Mouse (Mus musculus): ENCODE data around the gene Ezr.
A peak's percentile ranks its signal among the peaks of the same experiment; 100 is the strongest.

Ezr gene

GRCm38 (mm10) chr17:6769602-6770001 is 13.0 kb downstream of the Ezr start:
- DNase-seq (ENCODE audit: inconsistent age in 2 of 2, low spot score in 1 of 2): no peak

DNA sequence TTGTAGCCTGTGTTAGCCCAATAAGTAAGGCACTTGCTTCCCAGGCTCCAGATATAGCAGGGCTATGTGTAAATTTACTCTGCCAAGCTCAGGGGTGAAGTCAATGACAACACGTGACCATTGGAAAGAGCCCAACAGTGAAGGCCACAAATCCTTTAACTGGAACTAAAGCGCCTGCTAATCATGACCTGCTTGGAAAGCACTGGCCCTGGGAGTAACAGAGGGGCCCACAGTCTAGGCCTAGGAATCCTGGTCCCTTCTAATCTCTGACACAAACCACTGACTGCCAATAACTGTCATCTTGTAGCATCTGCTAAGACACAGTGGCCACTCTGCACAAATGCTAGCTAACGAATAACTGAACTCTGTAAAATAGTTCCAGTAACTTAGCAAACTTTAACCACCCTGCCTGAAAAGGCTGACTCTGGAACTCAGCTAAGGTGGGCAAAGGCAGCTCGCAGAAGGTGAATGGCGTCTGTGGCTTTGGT is 14.2 kb downstream of the Ezr start:
- peak in 1 of 2 experiments; percentile 72 for DNase-seq (ENCODE audit: inconsistent age in 2 of 2, low spot score in 1 of 2)

GRCm38 (mm10) chr17:6767771-6768170 is 14.8 kb downstream of the Ezr start:
- DNase-seq (ENCODE audit: inconsistent age in 2 of 2, low spot score in 1 of 2): peak in 1 of 2 experiments; percentile 74

DNA sequence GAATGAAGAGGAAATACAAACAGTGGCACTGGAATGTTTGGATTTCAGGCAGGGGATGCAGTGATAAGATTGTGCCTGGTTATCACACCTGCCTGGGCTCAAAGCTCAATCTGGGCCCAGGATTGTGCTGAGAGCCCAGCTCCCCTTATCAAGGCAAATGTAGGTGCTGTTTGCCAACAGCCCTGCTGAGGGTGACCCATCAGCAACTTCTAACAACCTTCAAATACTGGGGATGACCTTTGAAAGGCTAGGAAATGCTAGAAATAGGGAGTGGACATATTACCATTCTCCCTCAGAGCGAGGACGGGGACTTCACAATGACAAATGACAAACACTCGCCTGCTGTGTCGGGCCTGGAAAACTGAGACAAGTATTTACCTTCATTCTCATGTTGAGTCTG is 15.8 kb downstream of the Ezr start:
- peak in 1 of 2 experiments; percentile 78 for DNase-seq (ENCODE audit: inconsistent age in 2 of 2, low spot score in 1 of 2)

GRCm38 (mm10) chr17:6765886-6766285 is 16.7 kb downstream of the Ezr start:
- no peak for DNase-seq (ENCODE audit: inconsistent age in 2 of 2, low spot score in 1 of 2)

- DNase-seq (ENCODE audit: inconsistent age in 2 of 2, low spot score in 1 of 2): peak in 1 of 2 experiments; percentile 66
Observed at GRCm38 (mm10) chr17:6764730-6765129, 17.9 kb downstream of the Ezr start.

GRCm38 (mm10) chr17:6764227-6764593 is 18.4 kb downstream of the Ezr start:
- no peak for DNase-seq (ENCODE audit: inconsistent age in 2 of 2, low spot score in 1 of 2)

- no peak for DNase-seq (ENCODE audit: inconsistent age in 2 of 2, low spot score in 1 of 2)
Observed at GRCm38 (mm10) chr17:6763513-6764226, 18.9 kb downstream of the Ezr start.

- DNase-seq (ENCODE audit: inconsistent age in 2 of 2, low spot score in 1 of 2): no peak
Observed at GRCm38 (mm10) chr17:6759717-6760292, 22.8 kb downstream of the Ezr start.

DNA sequence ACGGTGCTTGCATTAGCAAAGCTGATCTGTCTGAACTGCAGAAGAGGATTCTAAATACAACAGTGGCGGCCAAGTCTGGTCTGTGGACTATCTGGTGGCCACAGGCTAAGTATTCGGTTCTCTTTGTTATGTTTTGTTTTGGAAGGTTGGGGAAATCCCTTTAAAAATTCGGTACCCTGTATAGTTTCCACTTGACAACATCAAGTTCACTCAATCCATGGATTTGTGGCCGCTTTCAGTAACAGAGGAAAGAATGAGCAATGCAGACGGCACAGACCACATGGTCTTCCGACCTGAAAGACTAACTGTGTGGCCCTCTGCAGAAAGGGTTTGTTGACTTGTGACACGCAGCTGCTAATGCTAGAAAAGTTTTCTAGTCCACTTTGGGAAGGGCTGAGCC is 23.7 kb downstream of the Ezr start:
- no peak for DNase-seq (ENCODE audit: inconsistent age in 2 of 2, low spot score in 1 of 2)

DNA sequence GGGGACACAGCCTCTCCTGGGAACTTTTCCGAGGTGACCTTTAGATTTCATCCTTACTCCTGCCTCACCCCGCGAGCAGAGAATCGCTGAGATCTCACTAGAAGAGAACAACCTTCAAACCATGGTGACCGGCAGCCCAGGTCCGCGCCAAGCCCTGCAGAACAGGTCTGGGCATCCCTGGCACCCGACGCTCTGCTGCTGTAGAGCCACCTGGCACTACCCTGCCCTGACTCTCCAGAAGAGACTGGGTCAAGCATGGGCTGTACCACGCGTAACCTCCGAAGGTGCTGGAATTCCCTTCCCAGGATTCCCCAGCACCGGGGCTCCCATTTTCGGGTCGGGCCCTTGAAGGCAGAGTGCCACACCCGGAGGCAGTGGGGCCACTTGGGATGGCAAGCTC is 24.7 kb downstream of the Ezr start:
- DNase-seq (ENCODE audit: inconsistent age in 2 of 2, low spot score in 1 of 2): no peak

DNA sequence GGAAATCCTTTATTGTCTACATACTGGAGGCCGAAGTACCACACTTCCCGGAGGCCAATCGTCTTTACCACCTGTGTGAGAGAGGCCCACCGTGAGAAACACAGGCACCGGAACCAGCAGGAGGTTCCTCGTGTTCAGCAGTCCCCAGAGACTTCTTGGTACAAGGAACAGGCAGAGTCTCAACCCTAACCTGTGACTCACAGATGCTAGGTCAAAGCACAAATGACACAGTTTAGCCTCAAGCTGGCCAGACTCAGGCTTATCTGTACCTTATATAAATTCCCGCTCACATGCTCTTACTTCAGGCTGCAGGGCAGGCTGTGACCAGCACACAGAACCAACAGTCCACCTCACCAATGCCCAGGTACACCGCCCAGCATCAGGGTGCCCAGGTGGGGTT is 26.7 kb downstream of the Ezr start:
- peak; percentile 55 to 72 for DNase-seq (ENCODE audit: inconsistent age in 2 of 2, low spot score in 1 of 2)

DNA sequence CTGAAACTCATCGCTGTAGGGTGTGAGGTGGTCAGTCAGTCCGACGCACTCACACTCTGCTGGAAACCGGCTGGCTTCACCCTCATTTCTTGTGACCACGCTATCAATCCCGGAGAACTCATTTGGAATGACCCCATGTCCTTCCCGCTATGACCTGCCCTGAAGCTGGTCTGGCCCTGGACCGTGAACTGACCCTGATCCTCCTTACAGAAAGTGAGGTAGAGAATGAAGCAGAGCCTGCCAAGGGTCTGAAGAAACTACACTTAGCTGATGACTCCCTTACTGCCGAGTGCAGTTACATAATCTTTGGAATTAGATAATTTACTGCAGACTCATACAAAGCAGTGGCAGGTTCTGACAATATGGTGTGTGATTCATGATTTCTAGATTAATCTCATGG is 27.4 kb downstream of the Ezr start:
- DNase-seq (ENCODE audit: inconsistent age in 2 of 2, low spot score in 1 of 2): peak; percentile 48 to 83

DNA sequence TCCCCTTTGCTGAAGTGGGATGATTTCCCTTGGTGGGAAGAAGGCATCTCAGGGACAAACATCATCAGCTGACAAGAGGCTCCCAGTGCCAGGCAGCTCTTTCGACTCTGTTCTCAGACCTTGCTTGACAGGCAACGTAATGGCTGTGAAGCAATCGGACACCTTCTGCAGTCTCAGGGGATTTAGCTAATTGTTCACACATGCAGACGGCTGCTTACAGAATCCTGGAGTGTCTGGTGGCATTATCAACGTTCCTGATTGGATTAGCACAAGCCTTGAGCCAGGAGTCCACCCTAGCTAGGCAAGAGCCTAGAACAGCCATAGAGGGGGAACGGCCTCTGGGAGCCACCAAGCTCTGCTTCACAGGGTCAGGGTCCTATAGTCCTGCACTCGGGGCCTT is 30.2 kb downstream of the Ezr start:
- DNase-seq (ENCODE audit: inconsistent age in 2 of 2, low spot score in 1 of 2): no peak

GRCm38 (mm10) chr17:6751221-6751859 is 31.2 kb downstream of the Ezr start:
- no peak for DNase-seq (ENCODE audit: inconsistent age in 2 of 2, low spot score in 1 of 2)

- peak; percentile 79 to 89 for DNase-seq (ENCODE audit: inconsistent age in 2 of 2, low spot score in 1 of 2)
Observed at GRCm38 (mm10) chr17:6748779-6749464, 33.7 kb downstream of the Ezr start.

- DNase-seq (ENCODE audit: inconsistent age in 2 of 2, low spot score in 1 of 2): peak in 1 of 2 experiments; percentile 25
Observed at GRCm38 (mm10) chr17:6747478-6747877, 35.1 kb downstream of the Ezr start.

- DNase-seq (ENCODE audit: inconsistent age in 2 of 2, low spot score in 1 of 2): peak; percentile 62 to 65
Observed at GRCm38 (mm10) chr17:6746452-6747231, 35.9 kb downstream of the Ezr start.

DNA sequence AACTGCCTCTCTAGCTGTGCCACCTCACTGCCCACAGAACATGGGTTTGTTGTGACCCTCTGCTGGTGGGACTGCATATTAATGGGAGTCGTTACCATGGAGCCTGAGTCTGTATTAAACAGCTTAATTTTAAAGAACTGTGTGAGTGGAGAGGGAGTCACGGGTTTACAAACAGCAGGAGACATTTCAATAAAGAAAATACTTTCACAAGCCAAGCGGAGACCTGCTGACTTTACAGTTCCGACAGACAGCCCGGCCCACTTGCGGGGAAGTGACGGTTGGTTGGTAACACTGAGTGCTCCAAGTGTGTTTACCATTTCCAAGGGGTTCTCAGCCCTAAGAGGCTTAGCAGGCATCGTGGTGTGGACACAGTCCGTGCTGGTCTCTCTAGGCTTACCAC is 36.6 kb downstream of the Ezr start:
- DNase-seq (ENCODE audit: inconsistent age in 2 of 2, low spot score in 1 of 2): peak in 1 of 2 experiments; percentile 3

- DNase-seq (ENCODE audit: inconsistent age in 2 of 2, low spot score in 1 of 2): peak in 1 of 2 experiments; percentile 2
Observed at GRCm38 (mm10) chr17:6745503-6745902, 37.1 kb downstream of the Ezr start.

DNA sequence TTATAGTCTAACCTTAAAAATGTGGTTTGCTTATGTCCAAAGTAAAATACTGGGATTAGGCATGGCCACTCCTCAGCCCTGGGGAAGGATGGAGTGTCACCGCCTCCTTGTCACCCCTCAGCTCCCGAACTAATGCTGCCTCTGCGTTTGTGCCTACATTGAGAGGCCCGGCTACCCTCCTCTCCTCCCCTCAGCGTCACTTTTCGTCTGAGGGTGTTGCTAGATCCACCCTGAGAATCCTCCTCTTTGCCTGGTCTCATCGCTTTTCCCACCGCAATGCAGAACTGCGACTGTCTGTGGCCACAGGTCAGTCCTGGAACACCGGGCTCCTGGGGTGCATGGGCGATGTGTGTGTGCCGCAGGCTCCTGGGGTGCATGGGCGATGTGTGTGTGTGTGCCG is 37.7 kb downstream of the Ezr start:
- DNase-seq (ENCODE audit: inconsistent age in 2 of 2, low spot score in 1 of 2): peak in 1 of 2 experiments; percentile 5
